Mouse (Mus musculus): ENCODE results near the gene Il21r. TPM values are rescaled to one million over a fixed set of nuclear protein-coding genes. Genes with fewer than 3 reads are reported as not detected.

Il21r gene
- total RNA-seq, 2 experiments from 2014 or later = 1.5 to 1.6 TPM

- no peak for DNase-seq (ENCODE audit: low spot score in 2 of 2)
- intact Hi-C loops (cut with DNase I) = no loop called here
These were observed 22.0 kb downstream of the Il21r start for GRCm38 (mm10) chr7:125625219-125625618.

DNA sequence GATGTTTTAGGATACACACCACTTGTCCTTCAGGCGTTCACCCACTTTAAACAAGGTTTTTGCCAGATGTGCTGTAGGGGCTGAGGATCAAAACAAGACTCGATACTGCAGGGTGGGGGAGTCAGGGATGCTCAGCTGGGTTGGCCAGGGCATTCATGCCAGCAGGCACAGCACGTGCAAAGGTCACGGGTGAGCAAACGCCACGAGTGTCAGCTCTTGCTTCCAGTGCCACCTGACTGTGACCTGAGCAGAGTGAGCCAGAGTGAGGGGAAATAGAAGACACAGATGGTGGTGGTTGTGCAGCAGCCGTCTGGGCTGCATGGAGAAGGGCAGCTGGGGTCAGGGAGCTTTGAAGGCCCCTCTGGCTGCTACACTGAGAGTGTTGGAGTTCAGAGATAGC, 22.6 kb downstream of the Il21r start:
- intact Hi-C loops (cut with DNase I) = no loop called here
- DNase-seq (ENCODE audit: low spot score in 2 of 2) = no peak

GRCm38 (mm10) chr7:125630317-125630716, 27.1 kb downstream of the Il21r start:
- DNase-seq (ENCODE audit: low spot score in 2 of 2) = no peak
- intact Hi-C loops (cut with DNase I) = no loop called here

DNA sequence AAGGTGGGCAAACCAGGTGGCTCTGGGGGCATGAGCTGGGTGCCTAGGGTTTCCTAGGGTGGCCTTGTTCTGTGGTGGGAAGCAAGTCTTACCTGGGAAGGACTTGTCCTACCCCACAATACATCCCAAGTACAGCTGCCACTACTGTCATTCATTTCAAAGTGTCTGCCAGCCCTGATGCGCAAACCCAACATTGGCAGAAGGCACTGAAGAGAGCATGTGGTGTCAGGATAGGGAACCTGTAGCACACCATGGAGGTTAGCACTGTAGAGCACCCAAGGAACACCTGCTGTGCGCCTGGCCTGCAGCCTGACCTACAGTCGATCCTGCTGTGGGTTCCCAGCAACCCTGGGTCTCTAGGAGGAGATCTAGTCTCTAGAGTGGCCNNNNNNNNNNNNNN, 27.8 kb downstream of the Il21r start:
- intact Hi-C loops (cut with DNase I) = no loop called here
- DNase-seq (ENCODE audit: low spot score in 2 of 2) = no peak

- intact Hi-C loops (cut with DNase I) = loop anchor here (2.0 to 5.0 kb wide), 2 partner anchors 55 to 167 kb away; no protein-coding TSS in a partner anchor
- DNase-seq (ENCODE audit: low spot score in 2 of 2) = no peak
These were observed 34.3 kb downstream of the Il21r start for GRCm38 (mm10) chr7:125637220-125638140.

GRCm38 (mm10) chr7:125638376-125638775, 35.1 kb downstream of the Il21r start:
- intact Hi-C loops (cut with DNase I) = loop anchor here (2.0 to 5.0 kb wide), 2 partner anchors 56 to 168 kb away; no protein-coding TSS in a partner anchor
- DNase-seq (ENCODE audit: low spot score in 2 of 2) = no peak

- DNase-seq (ENCODE audit: low spot score in 2 of 2) = peak; percentile 69 to 74
- intact Hi-C loops (cut with DNase I) = loop anchor here (2.0 to 5.0 kb wide), 2 partner anchors 57 to 168 kb away; no protein-coding TSS in a partner anchor
These were observed 35.7 kb downstream of the Il21r start for GRCm38 (mm10) chr7:125638870-125639386.

DNA sequence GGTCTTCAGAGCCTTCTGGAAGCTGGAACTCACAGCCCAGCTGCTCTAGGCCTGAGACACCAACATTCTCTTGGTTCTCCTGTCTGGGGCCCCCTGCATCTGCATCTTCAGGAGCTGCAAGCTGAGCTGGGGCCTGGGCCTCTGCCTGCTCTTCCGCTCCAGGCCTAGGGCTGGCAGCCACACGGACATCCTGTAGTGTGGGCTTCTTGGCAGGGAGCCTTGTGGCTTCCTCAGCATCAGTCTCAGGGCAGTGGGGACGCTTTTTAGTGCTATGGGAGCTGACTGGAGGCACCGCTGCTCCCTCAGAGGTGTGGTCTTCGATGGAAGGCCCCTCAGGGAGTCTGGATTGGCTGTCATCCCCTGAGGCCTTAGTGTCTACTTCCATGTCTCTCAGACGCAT, 40.7 kb downstream of the Il21r start:
- no peak for DNase-seq (ENCODE audit: low spot score in 2 of 2)
- intact Hi-C loops (cut with DNase I) = no loop called here

- intact Hi-C loops (cut with DNase I) = no loop called here
- DNase-seq (ENCODE audit: low spot score in 2 of 2) = no peak
These were observed 42.2 kb downstream of the Il21r start for GRCm38 (mm10) chr7:125645413-125645812.

GRCm38 (mm10) chr7:125649013-125649412, 45.8 kb downstream of the Il21r start:
- no peak for DNase-seq (ENCODE audit: low spot score in 2 of 2)
- intact Hi-C loops (cut with DNase I) = no loop called here

DNA sequence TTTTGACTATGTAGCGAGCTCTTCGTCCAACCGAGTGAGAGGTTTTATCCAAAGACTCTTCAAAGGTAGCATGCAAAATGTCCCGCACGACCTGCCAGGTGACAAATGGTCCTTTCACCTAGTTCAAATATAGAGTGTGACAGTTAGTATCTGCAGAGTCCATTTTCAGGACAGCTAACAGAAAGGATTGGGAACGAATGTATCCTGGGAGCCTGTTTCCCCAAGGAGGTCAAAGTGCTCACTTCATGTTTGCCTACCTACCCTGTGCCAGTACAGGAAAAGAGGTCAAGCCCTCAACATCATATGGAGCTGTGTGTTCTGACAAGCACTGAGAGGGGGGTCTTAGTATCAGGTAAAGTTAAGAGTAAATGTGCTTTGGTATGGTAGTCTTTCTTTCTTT, 54.3 kb downstream of the Il21r start:
- intact Hi-C loops (cut with DNase I) = no loop called here
- DNase-seq (ENCODE audit: low spot score in 2 of 2) = no peak

DNA sequence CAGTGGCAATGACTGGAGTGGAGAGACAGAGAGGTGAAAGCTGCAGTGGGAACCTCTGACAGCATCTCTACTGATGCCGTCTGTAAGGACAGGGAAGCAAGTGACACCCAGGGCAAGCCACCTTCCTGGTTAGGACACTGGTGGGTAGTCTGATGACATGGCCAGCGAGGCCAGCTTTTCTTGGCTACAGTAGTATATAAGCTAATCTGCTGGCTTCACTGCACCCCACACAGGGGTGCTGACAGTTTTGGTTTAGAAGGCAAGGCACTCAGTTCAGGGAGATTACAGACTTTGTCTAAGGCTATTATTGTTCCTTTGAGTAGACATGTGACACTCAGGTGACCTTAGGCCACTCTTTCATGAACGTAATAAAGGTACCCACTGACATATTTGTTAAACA, 60.4 kb downstream of the Il21r start:
- intact Hi-C loops (cut with DNase I) = no loop called here
- DNase-seq (ENCODE audit: low spot score in 2 of 2) = no peak

DNA sequence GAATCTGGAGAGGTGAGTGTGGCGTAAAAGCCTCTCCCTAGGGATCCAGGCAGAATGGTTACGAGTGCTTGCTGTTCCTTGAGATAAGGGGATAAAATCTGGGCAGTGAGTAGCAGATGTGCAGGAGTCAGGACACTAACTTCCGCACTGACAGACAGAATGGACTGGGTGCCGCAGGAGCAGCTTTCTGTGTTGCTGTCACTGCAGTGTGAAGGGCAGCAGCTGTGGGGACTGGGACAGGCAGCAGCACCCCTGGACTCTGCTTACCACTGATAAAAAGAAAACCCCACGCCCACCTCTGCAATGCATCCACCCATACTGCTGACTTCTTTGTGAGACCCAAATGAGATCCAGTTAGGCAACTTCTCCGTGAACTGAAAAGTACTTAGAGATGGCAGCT, 67.6 kb downstream of the Il21r start:
- intact Hi-C loops (cut with DNase I) = loop anchor here (10.0 kb wide), 1 partner anchor 414 kb away; the partner anchor contains the start of gene Gsg1l

GRCm38 (mm10) chr7:125671396-125671795, 68.2 kb downstream of the Il21r start:
- intact Hi-C loops (cut with DNase I) = loop anchor here (10.0 kb wide), 1 partner anchor 413 kb away; the partner anchor contains the start of gene Gsg1l
- no peak for DNase-seq (ENCODE audit: low spot score in 2 of 2)

More for the DNA sequence above, 67.6 kb downstream of the Il21r start:
- DNase-seq (ENCODE audit: low spot score in 2 of 2) = no peak

- peak in 1 of 2 experiments; percentile 38 for DNase-seq (ENCODE audit: low spot score in 2 of 2)
- intact Hi-C loops (cut with DNase I) = loop anchor here (10.0 kb wide), 1 partner anchor 410 kb away; the partner anchor contains the start of gene Gsg1l
These were observed 71.7 kb downstream of the Il21r start for GRCm38 (mm10) chr7:125674916-125675315.

GRCm38 (mm10) chr7:125678756-125679155, 75.5 kb downstream of the Il21r start:
- intact Hi-C loops (cut with DNase I) = loop anchor here (10.0 kb wide), 1 partner anchor 406 kb away; the partner anchor contains the start of gene Gsg1l
- no peak for DNase-seq (ENCODE audit: low spot score in 2 of 2)

DNA sequence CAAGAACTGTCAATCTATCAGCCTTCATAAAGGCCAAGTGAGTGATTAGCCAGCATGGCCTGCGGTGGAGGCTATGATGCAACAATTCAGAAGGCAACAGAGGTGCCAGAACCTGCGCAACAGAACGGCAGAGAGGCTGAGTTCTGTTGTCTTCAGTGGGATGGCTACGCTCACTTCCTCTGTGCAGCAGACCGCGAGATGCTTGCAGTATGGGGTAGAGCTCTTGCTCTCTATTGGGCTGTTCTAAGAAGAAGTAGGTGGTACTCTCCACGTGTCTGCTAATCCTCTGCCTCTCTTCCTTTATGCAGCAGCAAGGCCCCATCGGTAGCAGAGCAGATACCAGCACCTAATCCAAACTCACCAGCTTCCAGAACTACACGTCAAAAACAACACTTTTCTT, 76.7 kb downstream of the Il21r start:
- no peak for DNase-seq (ENCODE audit: low spot score in 2 of 2)
- intact Hi-C loops (cut with DNase I) = loop anchor here (10.0 kb wide), 1 partner anchor 405 kb away; the partner anchor contains the start of gene Gsg1l

Measured in left cerebral cortex, postnatal 36 days (tissue).